Mouse (Mus musculus) heart, adult 8-10 months (tissue): ENCODE measurements at regions not wholly inside any gene's neighbourhood (a gene's known extent, or its start where the extent isn't known, plus 50 kb on each side); places are given as distances from the start of the nearest gene placed in this dataset.

Experiments
- DNase-seq: peaks from one replicate; pipeline ENCODE4 v3.0.0; 2022; ENCODE audit warnings: low spot score

- DNase-seq, result no peak
These were observed 258.3 kb upstream of the 3110018I06Rik start for GRCm38 (mm10) chr12:107230097-107230496.

GRCm38 (mm10) chr12:107231629-107232028 is 256.8 kb upstream of the 3110018I06Rik start:
- DNase-seq, result no peak

- DNase-seq, result no peak
These were observed 237.5 kb upstream of the 3110018I06Rik start for GRCm38 (mm10) chr12:107250747-107251470.

GRCm38 (mm10) chr12:107251981-107252380 is 236.5 kb upstream of the 3110018I06Rik start:
- no peak for DNase-seq

- DNase-seq, result no peak
These were observed 226.4 kb upstream of the 3110018I06Rik start for GRCm38 (mm10) chr12:107262076-107262475.

- no peak for DNase-seq
These were observed 225.9 kb upstream of the 3110018I06Rik start for GRCm38 (mm10) chr12:107262516-107262915.

- DNase-seq, result no peak
These were observed 221.7 kb upstream of the 3110018I06Rik start for GRCm38 (mm10) chr12:107266696-107267095.

- DNase-seq, result no peak
These were observed 202.8 kb upstream of the 3110018I06Rik start for GRCm38 (mm10) chr12:107285622-107286021.

GRCm38 (mm10) chr12:107291377-107291776 is 197.1 kb upstream of the 3110018I06Rik start:
- DNase-seq, result no peak

GRCm38 (mm10) chr12:107307094-107307740 is 181.2 kb upstream of the 3110018I06Rik start:
- DNase-seq, result no peak

GRCm38 (mm10) chr12:107315446-107315845 is 173.0 kb upstream of the 3110018I06Rik start:
- DNase-seq, result no peak

GRCm38 (mm10) chr12:107322861-107323260 is 165.6 kb upstream of the 3110018I06Rik start:
- no peak for DNase-seq

GRCm38 (mm10) chr12:107326101-107326500 is 162.3 kb upstream of the 3110018I06Rik start:
- DNase-seq, result no peak

GRCm38 (mm10) chr12:107327107-107327770 is 161.2 kb upstream of the 3110018I06Rik start:
- no peak for DNase-seq

GRCm38 (mm10) chr12:107328986-107329385 is 159.4 kb upstream of the 3110018I06Rik start:
- no peak for DNase-seq

GRCm38 (mm10) chr12:107334366-107334765 is 154.1 kb upstream of the 3110018I06Rik start:
- no peak for DNase-seq

- no peak for DNase-seq
These were observed 153.3 kb upstream of the 3110018I06Rik start for GRCm38 (mm10) chr12:107335106-107335505.

- no peak for DNase-seq
These were observed 149.7 kb upstream of the 3110018I06Rik start for GRCm38 (mm10) chr12:107338758-107339157.

- no peak for DNase-seq
These were observed 132.2 kb upstream of the 3110018I06Rik start for GRCm38 (mm10) chr12:107356211-107356610.

- DNase-seq, result no peak
These were observed 131.5 kb upstream of the 3110018I06Rik start for GRCm38 (mm10) chr12:107356974-107357373.

GRCm38 (mm10) chr12:107360511-107360910 is 127.9 kb upstream of the 3110018I06Rik start:
- no peak for DNase-seq

GRCm38 (mm10) chr12:107361606-107362005 is 126.8 kb upstream of the 3110018I06Rik start:
- DNase-seq, result no peak

- DNase-seq, result no peak
These were observed 126.3 kb upstream of the 3110018I06Rik start for GRCm38 (mm10) chr12:107362120-107362519.
